Mouse (Mus musculus) megakaryocyte, embryonic 14.5 days (primary cell): ENCODE results near the gene Oat. TPM values are rescaled to one million over a fixed set of nuclear protein-coding genes. Genes with fewer than 3 reads are reported as not detected.

ENCODE experiments used
- H3K27me3 ChIP-seq: replicated peaks from 2 replicates; pipeline ENCODE3; 2012; ENCODE audit warnings: inconsistent platforms
- H3K36me3 ChIP-seq: replicated peaks from 2 replicates; pipeline ENCODE3; 2012; ENCODE audit warnings: low read length, inconsistent platforms, mixed read lengths
- H3K4me1 ChIP-seq: 2 replicates; pipeline ENCODE4 v1.6.1; 2012; ENCODE audit warnings: inconsistent platforms
- H3K4me3 ChIP-seq: replicated peaks from 2 replicates; pipeline ENCODE3; 2012; ENCODE audit warnings: moderate library complexity, mild to moderate bottlenecking, inconsistent platforms
- H3K9me3 ChIP-seq: 2 replicates; pipeline ENCODE4 v1.6.1; 2012; ENCODE audit warnings: inconsistent platforms
- FLI1 ChIP-seq: IDR thresholded peaks from 2 replicates; pipeline ENCODE4 v1.6.1; 2012; ENCODE audit warnings: low read length, inconsistent platforms, mixed read lengths
- GATA1 ChIP-seq: IDR thresholded peaks from 3 replicates; pipeline ENCODE4 v1.6.1; 2012; ENCODE audit warnings: mixed read lengths, low read length, inconsistent platforms, borderline replicate concordance
- polyA plus RNA-seq: library from polyadenylated mRNA; stranded (reverse); fragments of >175 nt; gene quantifications from 2 replicates; pipeline ENCODE4 v1.2.3, GENCODE M21; 2012; ENCODE audit warnings: low replicate concordance; ENCODE audit not compliant: insufficient read depth

Gene Oat
- 0.77 TPM in 1 of 2 replicates, not detected in the other for polyA plus RNA-seq

DNA sequence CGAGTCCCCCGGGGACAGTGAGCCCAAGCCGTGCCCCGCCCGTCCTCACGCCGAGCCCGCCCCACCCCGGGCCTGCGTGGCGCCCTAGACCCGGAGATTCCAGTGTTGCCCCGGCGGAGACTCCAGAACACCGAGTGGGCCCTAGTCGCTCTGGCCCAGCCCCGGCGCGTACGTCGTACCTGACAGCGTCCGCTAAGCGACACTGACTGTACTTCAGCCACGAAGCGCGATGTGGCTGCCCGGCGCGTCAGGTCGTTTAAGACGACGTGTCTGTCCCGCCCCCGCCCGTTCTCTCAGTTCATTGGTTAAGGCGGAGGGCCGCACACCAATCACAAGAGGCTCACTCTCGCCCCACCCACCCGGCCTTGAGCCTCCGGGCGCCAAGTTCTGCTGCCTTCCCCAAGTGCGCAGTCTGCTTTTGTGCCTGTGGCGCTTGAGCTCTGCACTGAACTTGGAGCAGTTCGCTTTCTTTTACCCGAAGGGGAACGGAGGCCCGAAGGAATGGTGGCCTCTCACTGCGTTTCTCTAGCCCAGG, at the start of gene Oat:
TSS of gene Oat (minus strand) at position 283 of the 535 bp plus-strand sequence.
- Histone ChIP-seq H3K4me1 (peaks cover 44% of the 10 kb centered on the region), H3K27me3 (peaks cover 26% of the 10 kb centered on the region), H3K4me3 (peak within 1 kb of the TSS; percentile 99), H3K36me3 (no peaks in the 10 kb centered on the region), H3K9me3 (no peaks in the 10 kb centered on the region)
- TF ChIP-seq GATA1 (no peak), FLI1 (no peak)

DNA sequence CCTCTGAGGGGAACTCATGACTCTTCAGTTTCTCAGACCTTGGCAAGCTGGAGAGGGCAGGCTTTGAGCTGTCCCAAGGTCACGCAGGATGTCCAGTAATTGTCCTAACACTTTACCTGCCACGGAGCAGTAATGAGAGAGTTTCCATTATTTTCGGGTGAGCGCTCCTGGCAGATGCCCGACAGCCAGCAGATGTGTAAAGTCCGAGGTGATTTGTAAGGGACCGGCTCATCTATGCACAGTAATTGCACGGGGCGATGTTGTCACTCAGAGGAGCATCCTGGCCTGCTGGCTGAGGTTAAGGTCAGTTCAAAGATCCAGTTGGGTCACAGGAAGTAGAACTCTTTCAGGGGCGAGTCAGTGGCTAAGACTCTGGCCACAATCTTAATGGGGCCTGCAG, 48.0 kb upstream of the Oat start:
- Histone ChIP-seq H3K36me3 (no peaks in the 10 kb centered on the region), H3K27me3 (peaks cover 32% of the 10 kb centered on the region), H3K9me3 (0 out of 2 replicates have a peak, but pooled peaks cover 3% of the 10 kb centered on the region), H3K4me3 (no peak overlapping the region), H3K4me1 (peaks cover 28% of the 10 kb centered on the region)
- TF ChIP-seq FLI1 (no peak), GATA1 (no peak)

DNA sequence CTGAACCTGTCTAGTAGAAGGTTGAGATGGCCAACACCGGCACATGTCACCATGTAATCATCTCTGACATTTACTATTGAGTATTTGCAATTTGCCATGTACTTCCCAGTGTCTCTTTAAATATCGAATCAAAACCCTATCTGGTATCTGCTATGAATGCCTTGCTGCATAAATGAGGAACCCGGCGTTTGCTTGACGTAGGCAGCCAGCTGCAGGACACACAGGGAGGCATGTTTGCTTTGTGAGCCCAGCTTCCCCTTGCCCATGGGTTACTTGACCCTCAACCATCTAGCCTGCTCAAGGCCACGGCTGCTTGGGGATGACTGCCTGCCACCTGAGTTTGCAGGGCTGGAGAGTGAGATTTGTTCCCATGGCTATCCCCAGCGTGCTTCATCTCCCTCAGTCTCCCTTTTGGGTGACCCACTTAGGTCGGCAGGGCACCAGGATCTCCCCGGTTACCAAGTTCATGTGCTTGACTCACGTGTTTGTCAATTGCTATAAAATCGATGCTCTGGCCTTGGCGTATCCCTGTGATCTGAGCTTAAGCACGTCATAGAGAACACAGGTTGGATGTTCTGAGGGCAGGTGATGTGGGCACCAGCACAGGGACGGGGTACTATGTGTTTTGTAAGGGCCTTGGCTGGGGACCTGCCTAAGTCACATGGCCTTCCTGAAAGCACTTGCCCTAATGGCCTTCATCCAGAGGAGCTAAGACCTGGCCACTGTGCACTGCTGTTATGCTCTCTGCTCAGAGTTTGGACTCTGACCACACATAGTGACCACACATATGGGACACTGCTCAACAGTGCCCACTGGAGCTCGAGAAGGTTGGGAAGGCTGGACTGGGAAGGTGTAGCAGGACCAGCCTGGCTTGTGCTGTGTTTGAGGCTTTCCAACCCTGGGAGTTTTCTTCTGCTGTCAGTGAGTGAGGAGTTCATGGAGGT, 44.0 kb upstream of the Oat start:
- H3K4me3 ChIP-seq = peak overlapping the region; percentile 40
- peaks cover 35% of the 10 kb centered on the region for H3K27me3 ChIP-seq
- no peaks in the 10 kb centered on the region for H3K36me3 ChIP-seq
- H3K9me3 ChIP-seq = 0 out of 2 replicates have a peak, but pooled peaks cover 3% of the 10 kb centered on the region
- TF ChIP-seq GATA1 (no peak), FLI1 (no peak)
- H3K4me1 ChIP-seq = no peaks in the 10 kb centered on the region

DNA sequence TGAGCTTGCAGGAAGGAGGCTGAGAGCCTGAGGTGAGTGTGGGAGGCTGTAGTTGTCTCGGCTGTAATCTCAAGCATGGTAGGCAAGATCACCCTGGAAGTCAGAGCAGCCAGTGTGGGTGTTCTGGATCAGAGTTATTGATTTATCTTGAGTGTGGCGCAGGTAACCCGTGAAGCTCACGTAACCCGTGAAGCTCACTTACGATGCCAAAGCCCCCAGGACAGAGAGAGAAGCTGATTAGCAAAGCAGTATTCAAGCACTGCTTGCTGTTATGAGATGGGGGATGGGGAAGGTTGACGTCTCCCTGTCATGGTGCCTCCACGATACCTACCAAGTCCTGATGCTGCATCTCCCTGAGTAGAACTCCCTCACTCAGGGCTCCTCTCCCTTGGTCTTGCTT, 43.4 kb upstream of the Oat start:
- 0 out of 2 replicates have a peak, but pooled peaks cover 3% of the 10 kb centered on the region for H3K9me3 ChIP-seq
- H3K4me3 ChIP-seq = no peak overlapping the region
- TF ChIP-seq GATA1 (no peak), FLI1 (no peak)
- no peaks in the 10 kb centered on the region for H3K4me1 ChIP-seq
- no peaks in the 10 kb centered on the region for H3K36me3 ChIP-seq
- H3K27me3 ChIP-seq = peaks cover 35% of the 10 kb centered on the region

DNA sequence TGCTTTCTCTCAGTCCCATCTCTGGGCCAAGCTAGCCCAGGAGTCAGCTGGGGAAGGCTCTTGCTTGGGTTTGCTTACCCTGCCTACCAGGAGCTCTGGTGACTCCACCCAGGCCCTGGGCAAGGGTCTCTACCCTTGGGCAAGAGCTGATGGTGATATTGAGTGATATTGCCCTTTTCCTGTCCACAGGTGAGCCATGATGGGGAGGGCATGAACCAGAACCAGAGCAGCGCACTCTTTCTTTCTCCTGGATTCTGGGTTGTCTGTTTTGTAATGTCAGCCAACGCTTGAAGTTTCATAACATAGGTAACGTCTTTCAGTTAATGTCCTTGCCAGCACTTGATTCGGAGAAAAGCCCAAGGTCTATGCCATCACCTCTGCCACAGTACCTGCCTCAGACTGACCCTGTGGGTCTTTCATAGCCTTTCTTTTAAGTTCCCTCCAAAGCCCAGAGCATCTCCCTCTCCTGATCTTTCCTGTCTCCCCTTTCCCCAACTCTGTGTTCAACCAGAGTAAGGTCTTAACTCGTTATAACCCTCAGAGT, 40.9 kb upstream of the Oat start:
- Histone ChIP-seq H3K27me3 (peaks cover 28% of the 10 kb centered on the region), H3K4me1 (no peaks in the 10 kb centered on the region), H3K9me3 (0 out of 2 replicates have a peak, but pooled peaks cover 3% of the 10 kb centered on the region), H3K36me3 (no peaks in the 10 kb centered on the region), H3K4me3 (no peak overlapping the region)
- no peak for TF ChIP-seq FLI1
- TF ChIP-seq GATA1 = no peak

DNA sequence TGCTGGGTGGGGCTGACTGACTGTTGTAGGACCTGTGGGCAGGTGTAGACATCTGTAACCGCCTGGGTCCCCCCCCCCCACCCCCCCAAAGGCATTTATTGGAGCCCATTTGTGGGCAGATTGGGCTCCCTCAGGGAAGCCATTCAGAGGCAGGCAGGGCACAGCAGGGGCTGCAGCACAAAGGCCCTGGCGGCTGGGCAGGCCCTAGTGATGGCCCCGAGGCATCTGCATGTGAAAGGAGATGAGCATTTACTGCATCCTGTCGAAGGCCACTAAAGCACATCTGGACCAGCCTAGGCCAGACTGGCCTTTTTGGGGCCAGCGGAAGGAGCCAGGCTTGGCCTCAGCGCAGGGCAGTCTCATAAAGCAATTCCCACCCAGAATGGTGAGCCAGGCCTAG, 40.2 kb upstream of the Oat start:
- no peak for TF ChIP-seq FLI1
- no peak for TF ChIP-seq GATA1
- H3K9me3 ChIP-seq = 0 out of 2 replicates have a peak, but pooled peaks cover 3% of the 10 kb centered on the region
- no peak overlapping the region for H3K4me3 ChIP-seq
- H3K36me3 ChIP-seq = no peaks in the 10 kb centered on the region
- H3K27me3 ChIP-seq = peaks cover 26% of the 10 kb centered on the region
- peaks cover 4% of the 10 kb centered on the region for H3K4me1 ChIP-seq

DNA sequence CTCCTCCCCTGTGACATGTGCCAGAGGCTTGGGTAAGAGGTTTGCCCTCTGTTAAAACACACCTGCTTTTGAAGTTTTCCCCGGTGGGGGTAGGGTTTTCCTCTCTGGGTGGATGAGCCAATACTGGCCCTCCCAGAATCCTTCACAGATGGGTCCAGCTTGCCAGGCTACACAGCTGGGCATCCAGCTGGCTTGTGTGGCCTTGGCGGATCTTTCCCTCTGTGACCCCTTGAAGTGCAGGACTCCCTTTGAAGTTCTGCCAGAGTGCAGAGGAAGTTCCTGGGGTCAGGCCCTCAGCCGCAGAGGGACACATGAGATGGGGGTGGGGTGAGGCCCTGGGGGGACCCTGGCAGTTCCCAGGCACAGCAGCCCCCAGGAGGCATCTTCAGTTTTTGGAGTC, 39.1 kb upstream of the Oat start:
- Histone ChIP-seq H3K4me1 (peaks cover 15% of the 10 kb centered on the region), H3K4me3 (no peak overlapping the region), H3K27me3 (peaks cover 22% of the 10 kb centered on the region), H3K9me3 (no peaks in the 10 kb centered on the region), H3K36me3 (no peaks in the 10 kb centered on the region)
- TF ChIP-seq FLI1 = no peak

DNA sequence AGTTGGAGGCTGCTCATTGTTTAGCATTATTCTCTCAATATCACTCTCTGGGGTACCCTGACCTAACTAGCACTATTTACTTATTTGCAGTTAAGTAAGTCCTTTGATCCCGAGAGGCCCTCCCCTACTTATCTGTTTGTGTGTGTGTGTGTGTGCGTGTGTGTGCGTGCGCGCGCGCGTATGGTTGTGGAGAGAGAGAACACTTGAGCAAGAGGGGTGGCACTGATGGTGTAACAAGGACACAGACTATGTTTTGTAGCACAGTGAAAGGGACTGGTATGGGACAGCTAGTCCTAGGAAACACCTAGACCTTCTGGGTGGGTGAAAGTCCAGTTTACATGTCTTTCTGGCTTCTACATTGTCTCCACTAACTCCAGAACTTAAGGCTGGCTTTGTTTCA, 35.3 kb upstream of the Oat start:
- Histone ChIP-seq H3K9me3 (no peaks in the 10 kb centered on the region), H3K4me1 (peaks cover 41% of the 10 kb centered on the region), H3K36me3 (no peaks in the 10 kb centered on the region), H3K27me3 (peaks cover 7% of the 10 kb centered on the region), H3K4me3 (no peak overlapping the region)
- TF ChIP-seq FLI1 = no peak
- TF ChIP-seq GATA1 = no peak

DNA sequence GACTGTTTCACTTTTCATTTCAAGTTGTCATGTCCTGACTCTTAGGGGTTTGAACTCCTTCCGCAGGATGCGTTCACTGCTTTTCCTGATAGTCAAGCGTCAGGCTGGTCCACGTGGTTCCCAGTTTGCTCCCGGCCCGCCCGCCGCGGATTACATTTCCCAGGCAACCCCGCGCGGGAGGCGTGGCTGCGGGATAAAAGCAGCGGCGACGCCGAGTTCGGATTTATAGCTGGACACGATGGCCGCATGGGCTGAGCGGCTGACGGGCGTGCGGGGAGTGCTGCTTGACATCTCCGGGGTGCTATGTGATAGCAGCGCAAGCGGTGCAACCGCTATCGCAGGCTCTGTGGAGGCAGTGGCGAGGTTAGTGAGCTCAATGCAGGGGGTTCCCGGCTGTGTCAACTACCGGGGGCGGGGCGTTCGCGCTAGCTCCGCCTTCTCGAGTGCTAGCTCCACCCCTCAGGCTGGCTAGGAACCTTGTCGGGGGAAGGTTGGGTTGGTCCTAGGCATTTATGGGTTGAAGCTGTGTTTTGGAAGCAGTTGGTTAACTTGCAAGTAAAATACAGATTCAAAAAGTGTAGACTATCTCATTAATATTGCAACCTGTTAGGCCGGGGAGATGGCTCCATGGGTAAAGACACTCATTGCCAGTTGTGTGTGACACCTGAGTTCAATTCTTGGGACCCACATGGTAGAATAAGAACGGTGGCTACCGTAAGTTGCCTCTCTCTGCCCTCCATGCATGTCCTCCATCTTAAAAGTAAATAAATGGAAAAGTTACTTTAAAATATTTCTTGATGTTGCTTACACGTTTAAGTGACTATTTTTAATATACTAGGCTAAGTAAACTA, 34.5 kb upstream of the Oat start, which contains the start of gene Lhpp:
TSS of gene Lhpp (plus strand) at position 171 of the 851 bp plus-strand sequence.
- TF ChIP-seq FLI1 (no peak), GATA1 (no peak)

More for the DNA sequence above, 34.5 kb upstream of the Oat start, which contains the start of gene Lhpp:
- Histone ChIP-seq H3K9me3 (no peaks in the 10 kb centered on the region), H3K4me1 (peaks cover 41% of the 10 kb centered on the region), H3K27me3 (peaks cover 13% of the 10 kb centered on the region), H3K36me3 (no peaks in the 10 kb centered on the region), H3K4me3 (peak within 1 kb of the TSS; percentile 97)
